Mouse (Mus musculus): ENCODE measurements around the gene Xlr. TPM values are rescaled to one million over a fixed set of nuclear protein-coding genes. Genes with fewer than 3 reads are reported as not detected.

Gene Xlr
- 2.4 TPM for polyA plus RNA-seq (2015; fragmentation: Illumina TruSeq; extraction: RNeasy Lipid Tissue Mini Kit (QIAGEN cat#74804); ENCODE audit: low read depth, low replicate concordance)

DNA sequence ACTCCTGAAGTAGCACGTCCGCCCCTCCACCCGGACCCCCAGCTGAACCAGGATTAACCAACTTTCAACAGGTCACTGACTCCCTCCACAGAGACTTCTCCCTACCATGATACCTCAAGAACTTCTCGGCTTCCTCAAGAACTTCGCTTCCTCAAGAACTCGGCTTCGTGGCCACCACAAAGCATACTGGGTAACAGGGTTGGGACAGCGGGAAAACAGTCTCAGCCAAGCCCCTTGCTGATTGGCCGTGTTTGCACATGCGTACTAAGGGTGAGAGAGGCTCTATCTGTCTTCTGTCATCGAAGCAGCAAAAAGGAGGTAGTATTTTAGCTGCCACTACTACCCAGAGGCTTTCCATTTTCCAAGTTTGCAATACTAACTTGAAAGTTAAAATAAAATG is at the start of gene Xlr:
TSS of gene Xlr (minus strand) at position 188 of the 400 bp plus-strand sequence.

DNA sequence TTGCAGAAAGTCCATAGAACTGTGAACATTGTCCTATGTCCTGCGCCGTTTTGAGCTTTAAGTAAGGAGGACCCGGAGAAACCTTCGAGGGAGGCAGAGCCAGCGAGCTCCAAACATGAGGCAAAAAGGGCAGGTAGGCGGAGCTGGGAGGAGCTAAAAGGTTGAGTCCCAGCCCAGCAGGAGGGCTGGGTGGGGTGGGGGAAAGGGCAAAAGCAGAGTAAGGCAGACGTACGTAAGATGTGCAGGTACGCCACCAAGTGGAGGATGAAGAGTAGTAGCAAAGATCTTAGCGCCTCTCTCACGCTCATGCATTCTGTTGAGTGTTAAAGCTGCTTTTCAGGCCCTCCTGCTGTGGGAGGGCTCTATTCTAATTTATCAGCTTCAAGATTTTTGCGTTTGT is 21.2 kb downstream of the Xlr start, which contains the start of gene Zfp36l3:
TSS of gene Zfp36l3 (minus strand) at position 119 of the 400 bp plus-strand sequence.

DNA sequence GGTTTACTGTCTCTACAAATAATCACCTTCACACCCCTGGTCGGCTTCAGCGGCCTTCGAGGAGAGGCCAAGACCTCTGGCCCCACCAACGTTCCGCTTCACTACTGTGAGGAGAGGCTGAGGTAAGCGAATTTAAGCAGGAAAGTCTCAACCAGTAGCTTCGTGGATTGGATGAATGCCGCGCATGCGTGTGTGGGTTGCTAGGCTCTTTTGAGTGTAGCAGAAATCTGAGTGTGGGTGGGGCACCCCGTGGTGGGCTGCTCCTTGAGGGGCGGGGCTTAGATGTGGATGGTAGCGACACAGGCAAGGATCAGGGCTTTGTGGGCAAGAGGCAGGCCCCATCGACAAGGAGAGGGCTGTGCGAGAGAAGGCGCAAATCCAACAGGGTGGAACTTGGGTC is 39.8 kb downstream of the Xlr start, which contains the start of gene 1700013H16Rik:
TSS of gene 1700013H16Rik (minus strand) at position 96 of the 400 bp plus-strand sequence.

Other genes with a start within 250 kb of the Xlr start
- 305 TPM for gene Rtl8c, start 189.7 kb downstream of the Xlr start, polyA plus RNA-seq (2015; fragmentation: Illumina TruSeq; extraction: RNeasy Lipid Tissue Mini Kit (QIAGEN cat#74804); ENCODE audit: low read depth, low replicate concordance)
- not detected for gene Gm14597, start 188.7 kb downstream of the Xlr start, polyA plus RNA-seq (2015; fragmentation: Illumina TruSeq; extraction: RNeasy Lipid Tissue Mini Kit (QIAGEN cat#74804); ENCODE audit: low read depth, low replicate concordance)
- 231 TPM for gene Rtl8a, start 154.0 kb downstream of the Xlr start, polyA plus RNA-seq (2015; fragmentation: Illumina TruSeq; extraction: RNeasy Lipid Tissue Mini Kit (QIAGEN cat#74804); ENCODE audit: low read depth, low replicate concordance)
- 263 TPM for gene Rtl8b, start 127.3 kb downstream of the Xlr start, polyA plus RNA-seq (2015; fragmentation: Illumina TruSeq; extraction: RNeasy Lipid Tissue Mini Kit (QIAGEN cat#74804); ENCODE audit: low read depth, low replicate concordance)
- 0.86 TPM for gene 4930502E18Rik, start 72.9 kb downstream of the Xlr start, polyA plus RNA-seq (2015; fragmentation: Illumina TruSeq; extraction: RNeasy Lipid Tissue Mini Kit (QIAGEN cat#74804); ENCODE audit: low read depth, low replicate concordance)
- gene 1700013H16Rik, start 39.9 kb downstream of the Xlr start, polyA plus RNA-seq (2015; fragmentation: Illumina TruSeq; extraction: RNeasy Lipid Tissue Mini Kit (QIAGEN cat#74804); ENCODE audit: low read depth, low replicate concordance): not detected
- gene Zfp36l3, start 21.3 kb downstream of the Xlr start, polyA plus RNA-seq (2015; fragmentation: Illumina TruSeq; extraction: RNeasy Lipid Tissue Mini Kit (QIAGEN cat#74804); ENCODE audit: low read depth, low replicate concordance): not detected

Measured in brain, adult 10 weeks (tissue).